Mouse (Mus musculus): Measurements from ENCODE around the gene Efcab9. TPM values are rescaled to one million over a fixed set of nuclear protein-coding genes. Genes with fewer than 3 reads are reported as not detected.
A peak's percentile ranks its signal among the peaks of the same experiment; 100 is the strongest.

The Efcab9 gene
- total and polyA plus RNA-seq, 2 experiments from 2014 or later = not detected

GRCm38 (mm10) chr11:32547391-32547947 lies 15.6 kb upstream of the Efcab9 start:
- no peak for ATAC-seq
- no peak for DNase-seq (ENCODE audit: low spot score)
- Histone ChIP-seq H3K27ac (0 out of 2 replicates have a peak overlapping the region, but pooled peaks have one; percentile 3), H3K36me3 (ENCODE audit: insufficient read depth, low read length) (no peaks in the 10 kb centered on the region), H3K9me3 (ENCODE audit: low read length) (no peaks in the 10 kb centered on the region), H3K27me3 (ENCODE audit: insufficient read depth, low read length) (no peaks in the 10 kb centered on the region), H3K9ac (replicated peaks; ENCODE audit: low read length) (0 out of 2 replicates have a peak overlapping the region, but pooled peaks have one; percentile 24), H3K4me1 (ENCODE audit: insufficient read depth, low read length) (peaks cover 10% of the 10 kb centered on the region), H3K4me2 (ENCODE audit: low read depth, low read length) (no peak overlapping the region), H3K4me3 (ENCODE audit: low read length) (no peak overlapping the region)
- 61% methylated on average over 10 of the region's 10 CpGs for WGBS
- TF ChIP-seq CTCF (IDR thresholded peaks at IDR 0.05; ENCODE audit: low read depth) = no peak

- ATAC-seq (peak; percentile 45), DNase-seq (ENCODE audit: low spot score) (peak; percentile 76)
- TF ChIP-seq CTCF (IDR thresholded peaks at IDR 0.05; ENCODE audit: low read depth) = no peak
- peak overlapping the region; percentile 60; the same call in 1 of the 2 replicates for H3K27ac ChIP-seq
- no peak overlapping the region for H3K4me2 ChIP-seq (ENCODE audit: low read depth, low read length)
- whole genome bisulfite sequencing = 44% methylated on average over 5 of the region's 5 CpGs
- H3K4me1 ChIP-seq (ENCODE audit: insufficient read depth, low read length) = peaks cover 6% of the 10 kb centered on the region; the same call in 1 of the 2 replicates
- H3K9ac ChIP-seq (replicated peaks; ENCODE audit: low read length) = no peak overlapping the region
- no peaks in the 10 kb centered on the region for H3K9me3 ChIP-seq (ENCODE audit: low read length)
- no peaks in the 10 kb centered on the region for H3K36me3 ChIP-seq (ENCODE audit: insufficient read depth, low read length)
- no peaks in the 10 kb centered on the region for H3K27me3 ChIP-seq (ENCODE audit: insufficient read depth, low read length)
- no peak overlapping the region for H3K4me3 ChIP-seq (ENCODE audit: low read length)
Observed at GRCm38 (mm10) chr11:32546483-32546882, 14.6 kb upstream of the Efcab9 start.

GRCm38 (mm10) chr11:32545605-32546004 lies 13.7 kb upstream of the Efcab9 start:
- TF ChIP-seq CTCF (IDR thresholded peaks at IDR 0.05; ENCODE audit: low read depth) = no peak
- Histone ChIP-seq H3K36me3 (ENCODE audit: insufficient read depth, low read length) (no peaks in the 10 kb centered on the region), H3K27ac (0 out of 2 replicates have a peak overlapping the region, but pooled peaks have one; percentile 32), H3K4me1 (ENCODE audit: insufficient read depth, low read length) (peaks cover 6% of the 10 kb centered on the region; the same call in 1 of the 2 replicates), H3K9ac (replicated peaks; ENCODE audit: low read length) (no peak overlapping the region), H3K9me3 (ENCODE audit: low read length) (no peaks in the 10 kb centered on the region), H3K4me3 (ENCODE audit: low read length) (no peak overlapping the region), H3K4me2 (ENCODE audit: low read depth, low read length) (no peak overlapping the region), H3K27me3 (ENCODE audit: insufficient read depth, low read length) (no peaks in the 10 kb centered on the region)
- no peak for ATAC-seq
- WGBS = 51% methylated on average over 12 of the region's 12 CpGs
- DNase-seq (ENCODE audit: low spot score) = no peak

- no peak overlapping the region for H3K4me3 ChIP-seq (ENCODE audit: low read length)
- no peak overlapping the region for H3K4me2 ChIP-seq (ENCODE audit: low read depth, low read length)
- H3K9me3 ChIP-seq (ENCODE audit: low read length) = no peaks in the 10 kb centered on the region
- ATAC-seq (no peak), DNase-seq (ENCODE audit: low spot score) (no peak)
- peaks cover 6% of the 10 kb centered on the region; the same call in 1 of the 2 replicates for H3K4me1 ChIP-seq (ENCODE audit: insufficient read depth, low read length)
- no peak for TF ChIP-seq CTCF (IDR thresholded peaks at IDR 0.05; ENCODE audit: low read depth)
- WGBS = 88% methylated on average over 5 of the region's 5 CpGs
- no peak overlapping the region for H3K27ac ChIP-seq
- no peaks in the 10 kb centered on the region for H3K27me3 ChIP-seq (ENCODE audit: insufficient read depth, low read length)
- no peaks in the 10 kb centered on the region for H3K36me3 ChIP-seq (ENCODE audit: insufficient read depth, low read length)
- H3K9ac ChIP-seq (replicated peaks; ENCODE audit: low read length) = no peak overlapping the region
Observed at GRCm38 (mm10) chr11:32544497-32544896, 12.6 kb upstream of the Efcab9 start.

- ATAC-seq (no peak), DNase-seq (ENCODE audit: low spot score) (no peak)
- Histone ChIP-seq H3K4me2 (ENCODE audit: low read depth, low read length) (no peak overlapping the region), H3K9me3 (ENCODE audit: low read length) (no peaks in the 10 kb centered on the region), H3K4me1 (ENCODE audit: insufficient read depth, low read length) (peaks cover 6% of the 10 kb centered on the region; the same call in 1 of the 2 replicates), H3K4me3 (ENCODE audit: low read length) (no peak overlapping the region), H3K27me3 (ENCODE audit: insufficient read depth, low read length) (no peaks in the 10 kb centered on the region), H3K27ac (no peak overlapping the region), H3K9ac (replicated peaks; ENCODE audit: low read length) (no peak overlapping the region), H3K36me3 (ENCODE audit: insufficient read depth, low read length) (no peaks in the 10 kb centered on the region)
- WGBS = 86% methylated on average over 6 of the region's 6 CpGs
- TF ChIP-seq CTCF (IDR thresholded peaks at IDR 0.05; ENCODE audit: low read depth) = no peak
Observed at GRCm38 (mm10) chr11:32544041-32544440, 12.2 kb upstream of the Efcab9 start.

- H3K4me2 ChIP-seq (ENCODE audit: low read depth, low read length) = no peak overlapping the region
- no peak for ATAC-seq
- H3K27me3 ChIP-seq (ENCODE audit: insufficient read depth, low read length) = no peaks in the 10 kb centered on the region
- H3K4me3 ChIP-seq (ENCODE audit: low read length) = no peak overlapping the region
- no peak overlapping the region for H3K27ac ChIP-seq
- no peaks in the 10 kb centered on the region for H3K36me3 ChIP-seq (ENCODE audit: insufficient read depth, low read length)
- DNase-seq (ENCODE audit: low spot score) = no peak
- no peak for TF ChIP-seq CTCF (IDR thresholded peaks at IDR 0.05; ENCODE audit: low read depth)
- 44% methylated on average over 2 of the region's 3 CpGs for WGBS
- no peak overlapping the region for H3K9ac ChIP-seq (replicated peaks; ENCODE audit: low read length)
- peaks cover 12% of the 10 kb centered on the region; the same call in 1 of the 2 replicates for H3K4me1 ChIP-seq (ENCODE audit: insufficient read depth, low read length)
- H3K9me3 ChIP-seq (ENCODE audit: low read length) = no peaks in the 10 kb centered on the region
Observed at GRCm38 (mm10) chr11:32542687-32543411, 11.0 kb upstream of the Efcab9 start.

GRCm38 (mm10) chr11:32542181-32542580 lies 10.3 kb upstream of the Efcab9 start:
- Histone ChIP-seq H3K36me3 (ENCODE audit: insufficient read depth, low read length) (no peaks in the 10 kb centered on the region), H3K4me3 (ENCODE audit: low read length) (no peak overlapping the region), H3K4me2 (ENCODE audit: low read depth, low read length) (no peak overlapping the region), H3K9me3 (ENCODE audit: low read length) (no peaks in the 10 kb centered on the region), H3K9ac (replicated peaks; ENCODE audit: low read length) (no peak overlapping the region), H3K4me1 (ENCODE audit: insufficient read depth, low read length) (0 out of 2 replicates have a peak, but pooled peaks cover 8% of the 10 kb centered on the region), H3K27ac (no peak overlapping the region), H3K27me3 (ENCODE audit: insufficient read depth, low read length) (no peaks in the 10 kb centered on the region)
- WGBS = 97% methylated on average over 4 of the region's 4 CpGs
- DNase-seq (ENCODE audit: low spot score) (no peak), ATAC-seq (no peak)
- no peak for TF ChIP-seq CTCF (IDR thresholded peaks at IDR 0.05; ENCODE audit: low read depth)
